Mouse (Mus musculus) cerebral cortex, adult 2 months (tissue): ENCODE data around the gene Cacna1i.

ENCODE experiments used
- WGBS: fragments of 180-500 bp; shearing (Covaris S2); methylation state at CpG from one replicate; pipeline ENCODE4 v1.1.7; 2018; 5-methylcytosine and 5-hydroxymethylcytosine counted together

Gene Cacna1i

GRCm38 (mm10) chr15:80401387-80401898 lies 114.4 kb downstream of the Cacna1i start:
- WGBS, result 17% methylated on average over 2 of the region's 2 CpGs

GRCm38 (mm10) chr15:80401980-80402379 lies 114.9 kb downstream of the Cacna1i start:
- WGBS, result 41% methylated on average over 8 of the region's 8 CpGs

GRCm38 (mm10) chr15:80407873-80408272 lies 120.8 kb downstream of the Cacna1i start:
- 37% methylated on average over 1 of the region's 1 CpGs for WGBS

- WGBS, result 82% methylated on average over 7 of the region's 7 CpGs
Observed at GRCm38 (mm10) chr15:80410661-80411060, 123.6 kb downstream of the Cacna1i start.

- WGBS, result 60% methylated on average over 4 of the region's 4 CpGs
Observed at GRCm38 (mm10) chr15:80413070-80413469, 126.0 kb downstream of the Cacna1i start.

GRCm38 (mm10) chr15:80413988-80414721 lies 127.1 kb downstream of the Cacna1i start:
- WGBS, result 49% methylated on average over 17 of the region's 17 CpGs

DNA sequence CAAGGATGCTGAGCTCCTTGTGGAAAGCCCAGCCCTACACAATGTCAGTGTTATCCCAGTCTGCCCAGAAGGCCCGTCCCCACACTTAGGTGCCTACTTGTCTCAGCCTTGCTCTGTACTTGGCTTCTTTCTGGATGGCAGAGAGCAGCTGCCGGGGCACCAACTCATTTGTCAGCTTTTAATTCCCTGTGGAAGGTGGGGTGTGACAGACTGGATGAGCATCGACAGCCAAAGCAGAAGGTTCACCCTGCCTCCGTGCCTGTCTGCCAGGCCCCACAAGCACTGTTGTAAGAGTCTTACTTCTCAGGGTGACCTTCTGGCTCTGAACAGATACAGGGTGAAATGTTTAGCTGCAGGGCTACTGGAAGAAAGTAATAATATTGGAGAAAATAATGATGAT lies 128.1 kb downstream of the Cacna1i start:
- WGBS, result 71% methylated on average over 4 of the region's 4 CpGs

- WGBS, result 76% methylated on average over 9 of the region's 9 CpGs
Observed at GRCm38 (mm10) chr15:80417066-80417465, 130.0 kb downstream of the Cacna1i start.

- 54% methylated on average over 2 of the region's 2 CpGs for WGBS
Observed at GRCm38 (mm10) chr15:80418146-80418545, 131.1 kb downstream of the Cacna1i start.

DNA sequence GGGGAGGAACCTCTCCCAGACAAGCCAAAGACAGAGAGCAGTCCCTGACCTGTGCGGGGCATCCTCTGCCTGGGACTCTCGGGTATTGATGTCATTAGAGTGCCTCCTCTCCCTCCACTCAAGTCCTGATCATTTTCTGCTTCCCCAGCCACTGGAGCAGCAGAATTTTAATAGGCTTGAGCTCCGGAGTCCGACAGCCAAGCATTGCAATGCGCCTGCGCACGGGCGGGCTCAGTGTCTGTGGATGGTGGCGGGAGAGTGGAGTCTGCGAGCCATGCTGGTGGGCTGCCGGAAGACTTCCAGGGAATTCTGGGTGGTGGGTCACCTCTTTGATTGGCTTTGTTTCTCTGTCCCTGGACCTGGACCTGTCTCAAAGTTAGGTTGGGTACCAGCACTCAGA lies 143.3 kb downstream of the Cacna1i start:
- WGBS, result 58% methylated on average over 11 of the region's 11 CpGs

GRCm38 (mm10) chr15:80436961-80437360 lies 149.9 kb downstream of the Cacna1i start:
- 59% methylated on average over 5 of the region's 5 CpGs for WGBS

DNA sequence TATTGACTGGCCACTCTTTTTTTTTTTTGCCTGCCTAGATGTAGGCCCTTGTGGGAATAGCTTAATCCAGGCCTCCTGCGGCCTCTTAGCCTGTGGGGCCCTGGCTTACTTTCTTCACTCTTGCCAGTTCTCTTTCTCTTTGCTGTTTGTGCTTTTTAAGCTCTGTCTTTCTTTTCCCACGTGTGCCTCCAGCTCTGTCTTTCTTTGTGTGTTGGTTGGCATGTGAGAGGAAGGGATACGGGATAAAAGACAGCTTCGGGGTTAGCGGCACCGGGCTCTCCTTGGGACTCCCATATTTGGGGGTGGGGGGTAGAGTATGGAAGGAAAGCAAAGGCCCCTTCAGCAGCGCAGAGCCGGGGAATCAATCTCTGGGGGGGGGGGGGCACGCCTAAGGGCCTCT lies 151.0 kb downstream of the Cacna1i start:
- WGBS, result 65% methylated on average over 9 of the region's 9 CpGs

GRCm38 (mm10) chr15:80438423-80438822 lies 151.4 kb downstream of the Cacna1i start:
- 63% methylated on average over 9 of the region's 9 CpGs for WGBS

DNA sequence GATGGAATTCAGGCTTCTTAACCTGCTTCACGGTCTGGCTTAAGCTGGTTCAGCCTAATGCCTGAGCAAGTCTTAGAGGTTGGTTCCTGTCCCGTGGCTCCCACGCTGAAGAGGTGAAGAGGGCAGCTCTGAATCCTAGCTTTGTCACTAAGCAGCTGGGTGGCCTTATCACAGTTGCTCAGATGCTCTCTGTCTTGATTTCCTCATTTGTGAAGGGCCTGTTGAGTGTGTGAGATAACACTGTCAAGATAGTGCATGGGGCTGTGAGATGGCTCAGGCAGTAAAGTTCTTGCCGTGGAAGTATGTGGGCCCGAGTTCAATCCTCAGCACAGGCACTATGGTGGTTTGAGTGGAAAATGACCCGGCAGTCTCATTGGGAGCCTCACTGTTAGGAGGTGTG lies 153.2 kb downstream of the Cacna1i start:
- WGBS, result 91% methylated on average over 6 of the region's 6 CpGs

- 83% methylated on average over 15 of the region's 15 CpGs for WGBS
Observed at GRCm38 (mm10) chr15:80445956-80446687, 159.1 kb downstream of the Cacna1i start.
